Mouse (Mus musculus) lung, embryonic 16.5 days (tissue): ENCODE measurements at regions not wholly inside any gene's neighbourhood (a gene's known extent, or its start where the extent isn't known, plus 50 kb on each side); places are given as distances from the start of the nearest gene placed in this dataset.

ENCODE experiments used
- ATAC-seq: fragments of 200-750 bp; cut with Nextera tagmentation; 2 replicates; pipeline ENCODE4 v1.8.0; 2017; ENCODE audit warnings: low read depth, mild to moderate bottlenecking, moderate library complexity
- H3K27ac ChIP-seq: fragments of 300-500 bp; sonication (generic); 2 replicates; pipeline ENCODE4 v1.5.1; 2014; ENCODE audit warnings: mild to moderate bottlenecking, control low read depth, low read length
- H3K27me3 ChIP-seq: fragments of 300-500 bp; sonication (generic); 2 replicates; pipeline ENCODE4 v1.6.1; 2014; ENCODE audit warnings: low read depth, low read length, mixed read lengths; ENCODE audit not compliant: control insufficient read depth, insufficient read depth
- H3K36me3 ChIP-seq: fragments of 300-500 bp; sonication (generic); 2 replicates; pipeline ENCODE4 v1.6.1; 2014; ENCODE audit warnings: low read length; ENCODE audit not compliant: control insufficient read depth, insufficient read depth
- H3K4me1 ChIP-seq: fragments of 300-500 bp; sonication (generic); replicated peaks from 2 replicates; pipeline ENCODE4 v1.6.1; 2014; ENCODE audit warnings: low read length, mixed read lengths; ENCODE audit not compliant: control insufficient read depth, insufficient read depth
- H3K4me2 ChIP-seq: fragments of 300-500 bp; sonication (generic); 2 replicates; pipeline ENCODE4 v1.6.1; 2014; ENCODE audit warnings: low read depth, low read length, control low read depth
- H3K4me3 ChIP-seq: fragments of 300-500 bp; sonication (generic); 2 replicates; pipeline ENCODE4 v1.5.1; 2014; ENCODE audit warnings: mild to moderate bottlenecking, low read length, control low read depth
- H3K9ac ChIP-seq: fragments of 300-500 bp; sonication (generic); 2 replicates; pipeline ENCODE4 v1.6.1; 2014; ENCODE audit warnings: low read length, control low read depth
- H3K9me3 ChIP-seq: fragments of 300-500 bp; sonication (generic); 2 replicates; pipeline ENCODE4 v1.6.1; 2016; ENCODE audit warnings: low read length; ENCODE audit not compliant: control insufficient read depth
- WGBS: fragments of 180-500 bp; shearing (Covaris S2); extraction: QIAGEN DNeasy Blood & Tissue Kit; methylation state at CpG from one replicate; pipeline ENCODE4 v1.1.7; 2014; 5-methylcytosine and 5-hydroxymethylcytosine counted together

DNA sequence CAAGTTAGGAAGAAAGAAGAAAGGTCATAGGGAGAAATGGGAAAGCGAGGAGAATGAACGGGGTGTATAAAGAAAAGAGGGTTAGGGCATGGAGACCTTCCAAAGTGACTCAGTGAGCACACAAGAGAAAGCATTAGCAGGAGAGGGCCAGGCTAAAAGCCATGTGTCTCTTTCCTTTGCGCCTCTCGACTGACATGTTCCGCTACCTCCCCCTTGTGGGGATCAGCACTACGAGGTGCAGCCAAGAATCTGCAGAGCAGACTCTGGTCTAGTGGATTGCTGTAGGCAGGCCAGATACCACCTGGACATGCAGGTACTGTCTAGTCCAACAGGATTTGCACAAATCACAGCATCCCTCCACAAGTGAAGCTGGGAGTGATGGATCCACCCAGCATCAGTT is 54.0 kb downstream of the Kcna5 start:
- peak; percentile 47; the same call in 1 of the 2 replicates for ATAC-seq
- no peak overlapping the region for H3K27ac ChIP-seq
- WGBS: 43% methylated on average over 6 of the region's 6 CpGs

DNA sequence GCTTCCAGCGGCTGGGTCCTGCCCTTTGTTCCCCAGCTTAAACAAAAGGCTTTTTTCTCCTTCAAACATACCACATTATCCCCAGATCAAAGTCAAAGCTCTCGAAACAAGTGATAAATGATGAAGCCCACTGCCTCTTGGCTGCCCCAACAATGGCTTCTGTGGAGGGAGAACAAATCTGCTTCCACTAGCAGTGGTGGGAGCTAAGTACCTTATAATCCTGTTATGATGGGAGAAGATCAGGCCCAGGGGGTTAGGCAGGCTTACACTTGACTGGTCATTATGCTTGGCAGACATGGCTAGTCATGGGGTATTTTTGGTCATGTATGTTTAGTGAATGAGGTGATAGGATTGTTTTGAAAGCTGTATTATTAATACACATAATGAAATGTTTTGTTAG is 57.7 kb downstream of the Kcna5 start:
- H3K36me3 ChIP-seq: no peaks in the 10 kb centered on the region
- H3K4me1 ChIP-seq: no peaks in the 10 kb centered on the region; the same call in 1 of the 2 replicates
- H3K9me3 ChIP-seq: no peaks in the 10 kb centered on the region
- H3K27me3 ChIP-seq: no peaks in the 10 kb centered on the region
- WGBS: 12% methylated on average over 2 of the region's 2 CpGs
- no peak overlapping the region for H3K9ac ChIP-seq
- H3K4me3 ChIP-seq: no peak overlapping the region
- no peak overlapping the region for H3K27ac ChIP-seq
- ATAC-seq: peak; percentile 38; the same call in 1 of the 2 replicates
- no peak overlapping the region for H3K4me2 ChIP-seq

More for the DNA sequence above, 54.0 kb downstream of the Kcna5 start:
- Histone ChIP-seq H3K4me2 (no peak overlapping the region), H3K9me3 (no peaks in the 10 kb centered on the region), H3K9ac (no peak overlapping the region), H3K36me3 (no peaks in the 10 kb centered on the region), H3K27me3 (no peaks in the 10 kb centered on the region), H3K4me3 (no peak overlapping the region), H3K4me1 (no peaks in the 10 kb centered on the region; the same call in 1 of the 2 replicates)

DNA sequence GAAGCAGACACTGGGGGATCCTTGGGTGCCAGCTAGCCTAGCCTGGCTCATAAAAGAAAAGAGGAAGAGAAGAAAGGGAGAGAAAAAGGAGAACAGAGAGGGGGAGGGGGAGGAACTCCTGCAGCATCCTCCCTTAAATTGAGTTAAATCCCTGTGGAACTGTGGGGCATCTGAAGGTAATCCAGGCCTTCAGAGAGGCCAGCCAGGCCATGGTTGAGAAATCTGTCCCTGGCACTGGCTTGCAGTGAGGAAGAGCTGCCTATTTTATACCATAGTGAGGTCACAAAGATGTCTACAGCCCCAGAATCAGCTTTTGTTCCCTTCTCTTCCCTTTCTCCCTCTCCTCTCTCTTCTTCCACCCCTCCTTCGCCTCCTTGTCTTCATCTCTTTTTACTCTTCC is 58.5 kb downstream of the Kcna5 start:
- no peaks in the 10 kb centered on the region for H3K36me3 ChIP-seq
- H3K9ac ChIP-seq: no peak overlapping the region
- no peak for ATAC-seq
- WGBS: 71% methylated on average over 1 of the region's 1 CpGs
- H3K9me3 ChIP-seq: 0 out of 2 replicates have a peak, but pooled peaks cover 1% of the 10 kb centered on the region
- no peaks in the 10 kb centered on the region for H3K27me3 ChIP-seq
- no peaks in the 10 kb centered on the region; the same call in 1 of the 2 replicates for H3K4me1 ChIP-seq
- no peak overlapping the region for H3K4me3 ChIP-seq
- H3K27ac ChIP-seq: no peak overlapping the region
- H3K4me2 ChIP-seq: no peak overlapping the region

DNA sequence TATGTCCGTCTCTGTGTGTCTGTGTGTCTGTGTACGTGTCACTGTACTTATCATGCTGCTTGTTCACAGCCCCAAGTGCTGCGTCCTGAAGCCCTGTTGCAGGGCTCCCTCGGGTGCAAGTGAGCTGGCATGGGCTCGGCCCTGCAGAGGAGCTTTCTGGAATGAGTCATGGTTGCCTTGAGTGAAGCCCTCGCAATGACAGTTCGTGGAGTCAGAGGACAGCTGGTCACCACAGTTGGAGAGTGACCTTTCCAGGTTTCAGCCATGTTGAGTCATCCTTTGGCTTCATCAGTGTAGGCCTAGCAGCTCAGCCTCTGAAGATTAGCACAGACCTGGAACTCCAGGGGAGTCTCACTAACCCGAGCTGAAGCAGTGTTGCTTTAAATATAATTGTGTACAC is 59.7 kb downstream of the Kcna5 start:
- Histone ChIP-seq H3K9ac (no peak overlapping the region), H3K4me2 (no peak overlapping the region), H3K27ac (no peak overlapping the region), H3K4me3 (no peak overlapping the region), H3K9me3 (0 out of 2 replicates have a peak, but pooled peaks cover 2% of the 10 kb centered on the region), H3K36me3 (no peaks in the 10 kb centered on the region), H3K4me1 (peaks cover 2% of the 10 kb centered on the region; the same call in 1 of the 2 replicates), H3K27me3 (no peaks in the 10 kb centered on the region)
- ATAC-seq: no peak
- 82% methylated on average over 8 of the region's 8 CpGs for WGBS

DNA sequence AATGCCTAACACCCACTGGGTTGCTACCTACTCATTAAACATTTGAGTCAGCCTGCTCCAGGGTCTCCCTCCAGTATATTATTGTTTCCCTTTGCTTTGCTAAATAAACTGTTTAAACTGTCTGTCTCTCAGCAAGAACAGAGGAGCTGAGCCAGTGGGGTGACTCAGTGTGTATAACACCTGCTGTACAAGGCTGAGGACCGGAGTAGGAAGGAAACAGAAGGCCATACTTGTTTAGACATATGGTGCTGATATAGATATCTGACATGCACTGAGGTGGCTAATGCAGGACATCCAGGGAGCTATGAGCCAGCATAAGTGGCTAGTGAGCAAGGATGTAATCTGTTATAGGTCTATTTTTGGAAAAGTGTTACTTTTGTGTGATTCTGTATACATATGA is 81.5 kb downstream of the Kcna5 start:
- Histone ChIP-seq H3K4me3 (no peak overlapping the region), H3K27ac (no peak overlapping the region), H3K27me3 (no peaks in the 10 kb centered on the region), H3K4me1 (no peaks in the 10 kb centered on the region), H3K4me2 (no peak overlapping the region), H3K9ac (no peak overlapping the region), H3K36me3 (no peaks in the 10 kb centered on the region), H3K9me3 (no peaks in the 10 kb centered on the region)
- no peak for ATAC-seq
- WGBS: 33% methylated on average over 1 of the region's 1 CpGs

DNA sequence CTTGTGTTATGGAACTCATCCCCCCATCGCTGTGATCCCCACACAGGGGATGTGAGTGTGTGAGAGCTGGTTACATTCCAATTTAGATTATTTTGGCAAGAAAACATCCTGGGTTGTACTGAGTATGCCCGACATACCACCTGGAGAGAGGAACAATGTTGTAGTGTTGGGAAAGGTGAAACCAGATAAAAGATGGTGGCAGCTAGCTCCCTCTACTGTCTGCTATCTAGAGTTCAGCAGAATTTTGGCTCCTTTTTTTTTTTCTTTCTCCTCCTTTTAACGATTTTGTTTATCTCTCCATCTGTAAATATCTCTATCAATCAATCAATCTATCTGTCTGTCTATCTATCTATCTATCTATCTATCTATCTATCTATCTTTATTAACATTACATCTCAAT is 89.7 kb downstream of the Kcna5 start:
- Histone ChIP-seq H3K27ac (no peak overlapping the region), H3K9ac (no peak overlapping the region), H3K27me3 (no peaks in the 10 kb centered on the region; the same call in 1 of the 2 replicates), H3K9me3 (no peaks in the 10 kb centered on the region), H3K36me3 (no peaks in the 10 kb centered on the region), H3K4me3 (no peak overlapping the region), H3K4me2 (no peak overlapping the region), H3K4me1 (no peaks in the 10 kb centered on the region)
- 12% methylated on average over 3 of the region's 3 CpGs for WGBS
- no peak for ATAC-seq

DNA sequence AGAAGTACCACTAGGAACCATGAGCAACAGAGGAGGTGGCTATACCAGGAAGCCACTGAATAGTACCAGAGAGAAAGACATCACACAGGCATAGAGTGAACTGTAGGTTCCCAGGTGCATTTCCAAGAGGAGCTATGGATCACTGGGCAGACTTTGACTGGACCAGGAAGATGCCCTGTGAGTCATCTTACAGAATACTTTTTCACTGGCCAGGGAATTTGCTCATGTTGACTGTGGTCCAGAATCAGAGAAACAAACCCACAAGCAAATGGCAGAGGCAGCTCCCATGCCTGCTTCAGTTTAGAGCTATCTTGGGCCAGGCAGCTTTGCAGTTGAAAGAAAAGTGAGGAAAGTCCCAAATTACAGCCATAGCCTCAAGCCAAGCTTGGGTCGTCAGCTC is 95.0 kb downstream of the Kcna5 start:
- ATAC-seq: no peak
- H3K27me3 ChIP-seq: no peaks in the 10 kb centered on the region; the same call in 1 of the 2 replicates
- H3K9me3 ChIP-seq: no peaks in the 10 kb centered on the region
- H3K36me3 ChIP-seq: no peaks in the 10 kb centered on the region
- H3K4me1 ChIP-seq: no peaks in the 10 kb centered on the region
- no peak overlapping the region for H3K4me3 ChIP-seq
- H3K4me2 ChIP-seq: no peak overlapping the region
- WGBS: 73% methylated on average over 1 of the region's 1 CpGs
- no peak overlapping the region for H3K9ac ChIP-seq
- no peak overlapping the region for H3K27ac ChIP-seq

DNA sequence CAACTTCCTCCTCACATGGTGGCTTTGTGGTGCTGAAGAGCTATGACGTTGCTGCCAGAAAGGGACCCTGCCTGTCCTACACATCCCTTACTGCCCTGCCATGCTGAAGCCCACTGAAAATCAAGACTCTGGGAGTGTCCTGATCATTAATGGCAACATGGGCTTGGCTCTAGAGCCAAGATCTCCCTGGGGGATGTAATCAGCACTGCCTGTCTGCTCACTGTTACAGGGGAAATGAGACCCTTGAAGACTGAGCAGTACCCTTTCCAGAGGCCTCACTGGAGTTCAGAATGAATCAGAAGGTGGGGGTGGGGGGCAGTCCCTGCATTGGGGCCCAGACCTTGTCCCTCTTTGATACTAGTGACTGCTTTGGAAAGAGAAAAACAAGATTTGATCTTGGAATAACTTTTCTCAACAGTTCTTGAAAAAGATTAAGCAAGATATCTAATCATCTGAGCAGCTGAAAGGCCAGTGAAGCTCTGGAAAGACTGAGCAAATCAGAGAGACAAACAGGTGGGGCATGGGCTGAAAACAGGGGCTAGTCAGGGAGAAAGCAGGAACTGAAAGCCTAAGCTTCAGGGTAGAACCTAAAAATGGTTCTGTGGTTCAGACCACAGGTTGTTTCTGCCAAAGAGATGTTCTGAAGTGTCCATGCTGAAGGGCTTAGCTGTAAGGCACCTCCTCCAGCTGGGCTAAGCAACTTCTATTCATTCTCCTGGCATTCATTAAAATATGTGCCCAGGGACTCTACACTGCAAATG is 97.1 kb downstream of the Kcna5 start:
- no peaks in the 10 kb centered on the region for H3K36me3 ChIP-seq
- no peaks in the 10 kb centered on the region for H3K9me3 ChIP-seq
- no peak for ATAC-seq
- no peak overlapping the region for H3K4me2 ChIP-seq
- no peak overlapping the region for H3K4me3 ChIP-seq
- no peaks in the 10 kb centered on the region for H3K4me1 ChIP-seq
- no peak overlapping the region for H3K9ac ChIP-seq
- WGBS: 46% methylated on average over 1 of the region's 1 CpGs
- no peak overlapping the region for H3K27ac ChIP-seq
- H3K27me3 ChIP-seq: no peaks in the 10 kb centered on the region

DNA sequence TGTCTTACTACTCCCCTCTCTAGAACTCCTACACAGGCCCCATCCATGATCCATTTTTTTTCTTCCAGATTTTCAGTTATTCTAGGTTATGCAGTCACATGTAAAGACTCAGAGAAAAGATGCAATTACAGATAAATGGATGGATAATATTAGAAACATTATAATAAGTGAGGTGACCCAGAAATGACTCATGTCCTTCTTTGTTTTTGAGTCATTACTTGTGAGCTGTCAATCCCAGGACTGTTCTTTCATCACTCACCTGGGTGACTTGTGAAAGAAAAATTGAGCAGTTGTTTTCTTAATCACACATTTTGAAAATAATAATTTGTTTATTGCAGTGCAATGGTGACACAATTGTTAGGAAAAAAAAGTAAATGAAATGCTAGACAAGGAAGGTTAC is 108.0 kb downstream of the Kcna5 start:
- Histone ChIP-seq H3K27ac (no peak overlapping the region), H3K4me2 (no peak overlapping the region), H3K36me3 (no peaks in the 10 kb centered on the region), H3K4me1 (no peaks in the 10 kb centered on the region), H3K27me3 (no peaks in the 10 kb centered on the region), H3K9ac (no peak overlapping the region), H3K9me3 (no peaks in the 10 kb centered on the region), H3K4me3 (no peak overlapping the region)
- no peak for ATAC-seq
